Mouse (Mus musculus): Measurements from ENCODE around the gene Apoc3.

Apoc3 gene

GRCm38 (mm10) chr9:46229573-46230449, 5.6 kb downstream of the Apoc3 start:
- peak; percentile 78 for DNase-seq (ENCODE audit: low spot score)

- no peak for DNase-seq (ENCODE audit: low spot score)
Observed at GRCm38 (mm10) chr9:46228491-46228890, 6.9 kb downstream of the Apoc3 start, which contains the start of gene Apoa1. Apoa1 (plus strand) TSS chr9:46228580.

GRCm38 (mm10) chr9:46227064-46227614, 8.3 kb downstream of the Apoc3 start:
- DNase-seq (ENCODE audit: low spot score) = no peak

GRCm38 (mm10) chr9:46224945-46225660, 10.3 kb downstream of the Apoc3 start:
- DNase-seq (ENCODE audit: low spot score) = no peak

GRCm38 (mm10) chr9:46224101-46224500, 11.3 kb downstream of the Apoc3 start:
- no peak for DNase-seq (ENCODE audit: low spot score)

- DNase-seq (ENCODE audit: low spot score) = no peak
Observed at GRCm38 (mm10) chr9:46223090-46223489, 12.3 kb downstream of the Apoc3 start.

GRCm38 (mm10) chr9:46218176-46218575, 17.3 kb downstream of the Apoc3 start:
- DNase-seq (ENCODE audit: low spot score) = no peak

GRCm38 (mm10) chr9:46216744-46217470, 18.5 kb downstream of the Apoc3 start:
- no peak for DNase-seq (ENCODE audit: low spot score)

- no peak for DNase-seq (ENCODE audit: low spot score)
Observed at GRCm38 (mm10) chr9:46215338-46216322, 19.8 kb downstream of the Apoc3 start.

- DNase-seq (ENCODE audit: low spot score) = no peak
Observed at GRCm38 (mm10) chr9:46214946-46215337, 20.5 kb downstream of the Apoc3 start.

GRCm38 (mm10) chr9:46214276-46214675, 21.2 kb downstream of the Apoc3 start:
- no peak for DNase-seq (ENCODE audit: low spot score)

- DNase-seq (ENCODE audit: low spot score) = no peak
Observed at GRCm38 (mm10) chr9:46210473-46210872, 25.0 kb downstream of the Apoc3 start.

- DNase-seq (ENCODE audit: low spot score) = peak; percentile 43
Observed at GRCm38 (mm10) chr9:46208401-46208974, 26.9 kb downstream of the Apoc3 start.

- DNase-seq (ENCODE audit: low spot score) = no peak
Observed at GRCm38 (mm10) chr9:46207501-46207869, 28.0 kb downstream of the Apoc3 start.

- no peak for DNase-seq (ENCODE audit: low spot score)
Observed at GRCm38 (mm10) chr9:46206834-46207500, 28.5 kb downstream of the Apoc3 start.

- DNase-seq (ENCODE audit: low spot score) = no peak
Observed at GRCm38 (mm10) chr9:46199609-46200008, 35.8 kb downstream of the Apoc3 start.

GRCm38 (mm10) chr9:46198936-46199335, 36.5 kb downstream of the Apoc3 start:
- no peak for DNase-seq (ENCODE audit: low spot score)

- DNase-seq (ENCODE audit: low spot score) = no peak
Observed at GRCm38 (mm10) chr9:46198461-46198860, 37.0 kb downstream of the Apoc3 start.

- DNase-seq (ENCODE audit: low spot score) = no peak
Observed at GRCm38 (mm10) chr9:46196699-46197169, 38.7 kb downstream of the Apoc3 start.

GRCm38 (mm10) chr9:46194809-46195208, 40.6 kb downstream of the Apoc3 start:
- no peak for DNase-seq (ENCODE audit: low spot score)

Measured in testis, postnatal 14 days (tissue).